ENCODE assay signal across 8 mouse cellular contexts in the genomic region with DNA sequence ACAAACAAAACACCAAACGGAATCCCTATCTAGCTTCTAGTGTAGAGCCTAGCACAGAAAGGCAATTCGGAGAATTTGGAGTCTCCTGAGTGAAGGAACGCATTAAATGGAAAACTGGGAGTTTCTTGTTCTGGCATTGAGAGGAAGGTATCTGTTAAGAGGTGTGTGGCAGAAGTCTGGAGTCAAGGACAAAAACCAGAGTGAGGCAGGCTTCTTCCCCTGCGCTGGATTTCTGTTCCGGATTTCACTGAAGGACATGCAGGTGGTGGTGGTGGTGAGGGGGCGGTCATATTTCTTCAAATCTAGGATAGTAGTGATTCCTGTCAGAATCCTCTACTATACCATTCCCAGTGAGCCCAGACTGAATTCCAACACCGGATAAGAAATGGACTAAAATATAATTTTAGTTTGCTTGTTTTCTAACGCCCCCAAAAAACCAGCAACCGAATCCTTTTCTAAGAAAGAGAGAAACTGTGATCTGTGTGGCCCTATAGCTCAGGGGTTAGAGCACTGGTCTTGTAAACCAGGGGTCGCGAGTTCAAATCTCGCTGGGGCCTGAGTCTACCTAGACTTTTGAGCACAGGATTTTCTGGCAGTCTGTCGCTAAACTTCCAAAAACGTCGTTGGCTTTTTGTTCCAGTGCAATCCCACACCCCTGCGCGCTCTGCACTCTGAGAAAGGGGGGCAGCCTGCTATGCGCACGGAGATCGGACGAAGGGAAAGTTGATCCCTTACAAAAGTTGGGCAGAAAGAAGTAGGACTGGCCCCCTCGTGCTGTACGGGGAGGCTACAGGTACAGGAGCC. TPM values are rescaled to one million over a fixed set of nuclear protein-coding genes. Genes with fewer than 3 reads are reported as not detected.
A peak's percentile ranks its signal among the peaks of the same experiment; 100 is the strongest.
DNase-seq lines count a peak whose midpoint lies in the region; ATAC-seq and TF ChIP-seq lines count a peak whose summit lies in the region.

No protein-coding gene starts in this region.

- peak; percentile 43 for ATAC-seq in midbrain, embryonic 11.5 days (ENCODE audit: low FRiP score)

- peak; percentile 93 for DNase-seq in 3T3-L1 (ENCODE audit: low read depth, low spot score)
- DNase-seq in adrenal gland, postnatal 14 days, result peak; percentile 90
- DNase-seq in embryonic facial prominence, embryonic 10.5 days (ENCODE audit: low spot score), result peak; percentile 84
- DNase-seq in heart, adult 18-20 months, result peak; percentile 92 to 96
- peak; percentile 90 for DNase-seq in kidney, adult 18-20 months
- DNase-seq in limb, embryonic 10.5 days (ENCODE audit: low spot score), result peak; percentile 82
- DNase-seq in midbrain, embryonic 11.5 days (ENCODE audit: low spot score, missing footprints), result peak; percentile 99

- 0 out of 2 replicates have a peak, but pooled peaks have one; percentile 18 for TF ChIP-seq POLR2A in small intestine, adult 2 months (IDR thresholded peaks at IDR 0.05; ENCODE audit: low read depth, low read length)

- H3K36me3 ChIP-seq in embryonic facial prominence, embryonic 10.5 days (replicated peaks), result no peaks in the 10 kb centered on the region
- H3K36me3 ChIP-seq in limb, embryonic 10.5 days, result no peaks in the 10 kb centered on the region
- no peaks in the 10 kb centered on the region for H3K36me3 ChIP-seq in midbrain, embryonic 11.5 days (ENCODE audit: control insufficient read depth, insufficient read depth, low read length)
- H3K36me3 ChIP-seq in small intestine, adult 2 months (ENCODE audit: control insufficient read depth, insufficient read depth, low read length), result no peaks in the 10 kb centered on the region

- H3K27me3 ChIP-seq in embryonic facial prominence, embryonic 10.5 days (replicated peaks; ENCODE audit: low read depth, poor library complexity, severe bottlenecking), result peaks cover 14% of the 10 kb centered on the region; the same call in 1 of the 2 replicates
- no peaks in the 10 kb centered on the region for H3K27me3 ChIP-seq in limb, embryonic 10.5 days (ENCODE audit: low read depth, poor library complexity, severe bottlenecking)
- no peaks in the 10 kb centered on the region for H3K27me3 ChIP-seq in midbrain, embryonic 11.5 days (ENCODE audit: control insufficient read depth, insufficient read depth, low read length)
- no peaks in the 10 kb centered on the region for H3K27me3 ChIP-seq in small intestine, adult 2 months (ENCODE audit: control insufficient read depth, insufficient read depth, low read length)

- no peaks in the 10 kb centered on the region for H3K9me3 ChIP-seq in embryonic facial prominence, embryonic 10.5 days
- no peaks in the 10 kb centered on the region for H3K9me3 ChIP-seq in limb, embryonic 10.5 days (replicated peaks)
- H3K9me3 ChIP-seq in midbrain, embryonic 11.5 days (ENCODE audit: control insufficient read depth, low read length), result no peaks in the 10 kb centered on the region

- H3K4me2 ChIP-seq in midbrain, embryonic 11.5 days, result peak overlapping the region; percentile 66

- TF ChIP-seq CTCF in small intestine, adult 2 months (IDR thresholded peaks at IDR 0.05; ENCODE audit: extremely low read depth, insufficient read length, insufficient replicate concordance, low read depth, low read length), result no peak

- peak overlapping the region; percentile 82 for H3K27ac ChIP-seq in embryonic facial prominence, embryonic 10.5 days (replicated peaks)
- H3K27ac ChIP-seq in limb, embryonic 10.5 days, result peak overlapping the region; percentile 53; the same call in 1 of the 2 replicates
- peak overlapping the region; percentile 5; the same call in 1 of the 2 replicates for H3K27ac ChIP-seq in midbrain, embryonic 11.5 days (ENCODE audit: low read depth, low read length)
- H3K27ac ChIP-seq in small intestine, adult 2 months (ENCODE audit: insufficient read depth, low read depth, low read length), result peak overlapping the region; percentile 74

- H3K4me1 ChIP-seq in embryonic facial prominence, embryonic 10.5 days, result peaks cover 18% of the 10 kb centered on the region
- peaks cover 6% of the 10 kb centered on the region; the same call in 1 of the 2 replicates for H3K4me1 ChIP-seq in limb, embryonic 10.5 days
- peaks cover 4% of the 10 kb centered on the region for H3K4me1 ChIP-seq in midbrain, embryonic 11.5 days (ENCODE audit: control insufficient read depth, insufficient read depth, low read length)
- no peaks in the 10 kb centered on the region for H3K4me1 ChIP-seq in small intestine, adult 2 months (ENCODE audit: control insufficient read depth, insufficient read depth, insufficient read length, low read length)

- peak overlapping the region; percentile 76 for H3K4me3 ChIP-seq in embryonic facial prominence, embryonic 10.5 days
- H3K4me3 ChIP-seq in limb, embryonic 10.5 days, result peak overlapping the region; percentile 80
- peak overlapping the region; percentile 52 for H3K4me3 ChIP-seq in midbrain, embryonic 11.5 days (ENCODE audit: low read depth, low read length)
- H3K4me3 ChIP-seq in small intestine, adult 2 months (ENCODE audit: low read depth, low read length), result peak overlapping the region; percentile 82

- H3K9ac ChIP-seq in midbrain, embryonic 11.5 days (ENCODE audit: low read length), result peak overlapping the region; percentile 51

- 1% methylated on average over 23 of the region's 23 CpGs for WGBS in embryonic facial prominence, embryonic 10.5 days
- WGBS in limb, embryonic 10.5 days, result under 1% methylated on average over 23 of the region's 23 CpGs
- under 1% methylated on average over 23 of the region's 23 CpGs for WGBS in midbrain, embryonic 11.5 days
- WGBS in small intestine, adult 2 months, result 2% methylated on average over 23 of the region's 23 CpGs

RNA-seq across cellular contexts. Expression of a gene that starts 2.5 kb away (rescaled TPM):
- 56.5 and 131 TPM in 2 replicates for total RNA-seq in adrenal gland, postnatal 14 days (2021)
- 8.3 and 9.0 TPM in 2 replicates for polyA plus RNA-seq in embryonic facial prominence, embryonic 10.5 days (2016; fragmentation: Nextera tagmentation; extraction: Ambion mirVana)
- total RNA-seq in heart, adult 18-20 months (2021), result 10 to 100 TPM; 43.0 to 46.9 TPM
- polyA plus RNA-seq in limb, embryonic 10.5 days (2016; fragmentation: Nextera tagmentation; extraction: Ambion mirVana), result 5.1 and 6.6 TPM in 2 replicates
- polyA plus RNA-seq in midbrain, embryonic 11.5 days (2014; fragmentation: Nextera tagmentation; extraction: Ambion mirVana), result 12.3 and 14.9 TPM in 2 replicates
- 120 and 130 TPM in 2 replicates for polyA plus RNA-seq in small intestine, adult 2 months (2012; rRNA removed)

RNA-seq across cellular contexts. Expression of a gene that starts 2.6 kb away (rescaled TPM):
- 6.0 and 37.1 TPM in 2 replicates for total RNA-seq in adrenal gland, postnatal 14 days (2021)
- 2.3 and 3.5 TPM in 2 replicates for polyA plus RNA-seq in embryonic facial prominence, embryonic 10.5 days (2016; fragmentation: Nextera tagmentation; extraction: Ambion mirVana)
- 1 to 10 TPM; 6.1 to 6.9 TPM for total RNA-seq in heart, adult 18-20 months (2021)
- 1.5 and 1.8 TPM in 2 replicates for polyA plus RNA-seq in limb, embryonic 10.5 days (2016; fragmentation: Nextera tagmentation; extraction: Ambion mirVana)
- polyA plus RNA-seq in midbrain, embryonic 11.5 days (2014; fragmentation: Nextera tagmentation; extraction: Ambion mirVana), result 1.5 and 2.4 TPM in 2 replicates
- polyA plus RNA-seq in small intestine, adult 2 months (2012; rRNA removed), result 21.1 and 27.1 TPM in 2 replicates

RNA-seq across cellular contexts. Expression of a gene that starts 14.1 kb away (rescaled TPM):
- total RNA-seq in adrenal gland, postnatal 14 days (2021), result not detected in 2 replicates
- not detected in 2 replicates for polyA plus RNA-seq in embryonic facial prominence, embryonic 10.5 days (2016; fragmentation: Nextera tagmentation; extraction: Ambion mirVana)
- not detected for total RNA-seq in heart, adult 18-20 months (2021)
- not detected in 2 replicates for polyA plus RNA-seq in limb, embryonic 10.5 days (2016; fragmentation: Nextera tagmentation; extraction: Ambion mirVana)
- not detected in 2 replicates for polyA plus RNA-seq in midbrain, embryonic 11.5 days (2014; fragmentation: Nextera tagmentation; extraction: Ambion mirVana)
- polyA plus RNA-seq in small intestine, adult 2 months (2012; rRNA removed), result 0.01 TPM in 1 of 2 replicates, not detected in the other

RNA-seq across cellular contexts. Expression of a gene that starts 25.9 kb away (rescaled TPM):
- total RNA-seq in adrenal gland, postnatal 14 days (2021), result not detected in 2 replicates
- polyA plus RNA-seq in embryonic facial prominence, embryonic 10.5 days (2016; fragmentation: Nextera tagmentation; extraction: Ambion mirVana), result 0.10 and 0.17 TPM in 2 replicates
- total RNA-seq in heart, adult 18-20 months (2021), result not detected
- not detected in 2 replicates for polyA plus RNA-seq in limb, embryonic 10.5 days (2016; fragmentation: Nextera tagmentation; extraction: Ambion mirVana)
- polyA plus RNA-seq in midbrain, embryonic 11.5 days (2014; fragmentation: Nextera tagmentation; extraction: Ambion mirVana), result not detected in 2 replicates
- not detected in 2 replicates for polyA plus RNA-seq in small intestine, adult 2 months (2012; rRNA removed)

RNA-seq across cellular contexts. Expression of a gene that starts 30.9 kb away (rescaled TPM):
- total RNA-seq in adrenal gland, postnatal 14 days (2021), result not detected in 2 replicates
- polyA plus RNA-seq in embryonic facial prominence, embryonic 10.5 days (2016; fragmentation: Nextera tagmentation; extraction: Ambion mirVana), result not detected in 2 replicates
- total RNA-seq in heart, adult 18-20 months (2021), result not detected
- 0.30 TPM in 1 of 2 replicates, not detected in the other for polyA plus RNA-seq in limb, embryonic 10.5 days (2016; fragmentation: Nextera tagmentation; extraction: Ambion mirVana)
- polyA plus RNA-seq in midbrain, embryonic 11.5 days (2014; fragmentation: Nextera tagmentation; extraction: Ambion mirVana), result not detected in 2 replicates
- not detected in 2 replicates for polyA plus RNA-seq in small intestine, adult 2 months (2012; rRNA removed)

Comparison
In these comparisons a context has a peak if more than half of its experiments do, and no peak if none do; other contexts are left out.
1. Peak in every context shown above with its lines: DNase-seq, ATAC-seq, H3K4me3 ChIP-seq and H3K27ac ChIP-seq.
2. H3K27ac ChIP-seq: peak in every context shown above with its lines; median percentile 82 in embryonic facial prominence, embryonic 10.5 days; 74 in small intestine, adult 2 months; 53 in limb, embryonic 10.5 days; 5 in midbrain, embryonic 11.5 days.